Mouse (Mus musculus): ENCODE data around the gene Cstf2. TPM values are rescaled to one million over a fixed set of nuclear protein-coding genes. Genes with fewer than 3 reads are reported as not detected.

Gene Cstf2
- 40.0 TPM for polyA plus RNA-seq (2017; shearing (Covaris generic))

GRCm38 (mm10) chrX:134058987-134059712 is at the start of gene Cstf2:
Cstf2 (plus strand) TSS chrX:134059187.

Other genes with a start within 250 kb of the Cstf2 start
- not detected for gene Tnmd, start 208.2 kb upstream of the Cstf2 start, polyA plus RNA-seq (2017; shearing (Covaris generic))
- 1.9 TPM for gene Tspan6, start 160.8 kb upstream of the Cstf2 start, polyA plus RNA-seq (2017; shearing (Covaris generic))
- gene Srpx2, start 150.8 kb upstream of the Cstf2 start, polyA plus RNA-seq (2017; shearing (Covaris generic)) = 0.12 TPM
- 0.11 TPM for gene Sytl4, start 77.4 kb upstream of the Cstf2 start, polyA plus RNA-seq (2017; shearing (Covaris generic))
- not detected for gene Xkrx, start 102.9 kb downstream of the Cstf2 start, polyA plus RNA-seq (2017; shearing (Covaris generic))
- gene Arl13a, start 128.3 kb downstream of the Cstf2 start, polyA plus RNA-seq (2017; shearing (Covaris generic)) = not detected
- not detected for gene Nox1, start 162.8 kb downstream of the Cstf2 start, polyA plus RNA-seq (2017; shearing (Covaris generic))
- 20.3 TPM for gene Trmt2b, start 217.8 kb downstream of the Cstf2 start, polyA plus RNA-seq (2017; shearing (Covaris generic))
- not detected for gene Tmem35a, start 236.0 kb downstream of the Cstf2 start, polyA plus RNA-seq (2017; shearing (Covaris generic))
- gene Cenpi, start 248.9 kb downstream of the Cstf2 start, polyA plus RNA-seq (2017; shearing (Covaris generic)) = 0.94 TPM

Data from effector memory CD4-positive, alpha-beta T cell, adult 5 months (primary cell).